Mouse (Mus musculus): ENCODE measurements around the gene Gcnt2. TPM values are rescaled to one million over a fixed set of nuclear protein-coding genes. Genes with fewer than 3 reads are reported as not detected.
A peak's percentile ranks its signal among the peaks of the same experiment; 100 is the strongest.

The Gcnt2 gene
- polyA plus RNA-seq, 1 experiment: 2.0 TPM

DNA sequence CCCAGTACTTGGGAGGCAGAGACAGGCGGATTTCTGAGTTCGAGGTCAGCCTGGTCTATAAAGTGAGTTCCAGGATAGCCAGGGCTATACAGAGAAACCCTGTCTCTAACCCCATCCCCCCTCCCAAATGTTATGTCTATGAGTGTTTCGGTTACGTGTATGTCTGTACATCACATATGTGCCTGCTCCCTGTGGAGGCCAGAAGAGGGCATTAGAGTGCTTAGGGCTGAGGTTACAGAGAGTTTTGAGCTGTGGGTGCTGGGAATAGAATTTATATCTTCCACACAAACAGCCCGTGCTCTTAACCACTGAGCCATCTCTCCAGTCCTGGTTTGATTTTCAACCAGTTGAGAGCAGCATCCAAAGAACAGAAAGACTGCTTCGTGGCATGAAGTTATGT is 50.5 kb downstream of the Gcnt2 start:
- 89% methylated on average over 6 of the region's 6 CpGs for WGBS
- DNase-seq (ENCODE audit: low read depth in 1 of 2, low spot score in 2 of 2): no peak
- H3K4me1 ChIP-seq (ENCODE audit: control insufficient read depth, insufficient read depth, insufficient read length): no peaks in the 10 kb centered on the region
- H3K27ac ChIP-seq (ENCODE audit: insufficient read depth, low read length): no peak overlapping the region
- no peaks in the 10 kb centered on the region for H3K27me3 ChIP-seq (ENCODE audit: control insufficient read depth, insufficient read depth, low read length)
- TF ChIP-seq CTCF (IDR thresholded peaks at IDR 0.05; ENCODE audit: extremely low read depth, insufficient read depth, insufficient read length, insufficient replicate concordance) (no peak), POLR2A (IDR thresholded peaks at IDR 0.05; ENCODE audit: low read depth, low read length) (no peak)
- no peak overlapping the region for H3K4me3 ChIP-seq (ENCODE audit: extremely low read depth, insufficient read depth, insufficient read length)
- H3K36me3 ChIP-seq (ENCODE audit: control insufficient read depth, insufficient read depth, low read length): no peaks in the 10 kb centered on the region

DNA sequence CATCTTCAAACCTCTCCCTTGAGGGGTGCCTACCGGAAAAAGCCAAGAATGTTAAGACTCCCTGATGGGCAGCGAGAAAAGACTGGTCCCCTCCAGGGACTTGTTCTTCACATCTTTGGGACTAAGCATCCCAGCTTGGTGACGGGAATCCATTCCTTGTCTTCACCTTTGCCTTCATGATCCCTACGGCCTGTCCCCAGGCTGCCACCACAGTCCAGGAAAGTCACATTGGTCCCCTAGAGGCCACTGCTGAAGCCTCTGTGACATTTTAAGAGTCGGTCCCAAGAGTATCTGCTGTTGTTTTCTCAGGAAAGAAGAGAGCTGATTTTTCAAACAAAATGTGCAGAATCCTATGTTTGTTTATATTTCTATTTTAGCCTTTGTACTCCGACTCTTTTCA is 52.4 kb downstream of the Gcnt2 start:
- TF ChIP-seq POLR2A (IDR thresholded peaks at IDR 0.05; ENCODE audit: low read depth, low read length) (no peak), CTCF (IDR thresholded peaks at IDR 0.05; ENCODE audit: extremely low read depth, insufficient read depth, insufficient read length, insufficient replicate concordance) (no peak)
- no peaks in the 10 kb centered on the region for H3K4me1 ChIP-seq (ENCODE audit: control insufficient read depth, insufficient read depth, insufficient read length)
- peaks cover 3% of the 10 kb centered on the region; the same call in 1 of the 2 replicates for H3K27me3 ChIP-seq (ENCODE audit: control insufficient read depth, insufficient read depth, low read length)
- no peak overlapping the region for H3K4me3 ChIP-seq (ENCODE audit: extremely low read depth, insufficient read depth, insufficient read length)
- no peak for DNase-seq (ENCODE audit: low read depth in 1 of 2, low spot score in 2 of 2)
- WGBS: 93% methylated on average over 6 of the region's 6 CpGs
- H3K27ac ChIP-seq (ENCODE audit: insufficient read depth, low read length): no peak overlapping the region
- no peaks in the 10 kb centered on the region for H3K36me3 ChIP-seq (ENCODE audit: control insufficient read depth, insufficient read depth, low read length)

- no peak for TF ChIP-seq POLR2A (IDR thresholded peaks at IDR 0.05; ENCODE audit: low read depth, low read length)
- no peak for TF ChIP-seq CTCF (IDR thresholded peaks at IDR 0.05; ENCODE audit: extremely low read depth, insufficient read depth, insufficient read length, insufficient replicate concordance)
- DNase-seq (ENCODE audit: low read depth in 1 of 2, low spot score in 2 of 2): no peak
- H3K27me3 ChIP-seq (ENCODE audit: control insufficient read depth, insufficient read depth, low read length): peaks cover 5% of the 10 kb centered on the region; the same call in 1 of the 2 replicates
- no peaks in the 10 kb centered on the region; the same call in 1 of the 2 replicates for H3K4me1 ChIP-seq (ENCODE audit: control insufficient read depth, insufficient read depth, insufficient read length)
- H3K36me3 ChIP-seq (ENCODE audit: control insufficient read depth, insufficient read depth, low read length): no peaks in the 10 kb centered on the region
- 85% methylated on average over 14 of the region's 14 CpGs for WGBS
- H3K27ac ChIP-seq (ENCODE audit: insufficient read depth, low read length): no peak overlapping the region
- H3K4me3 ChIP-seq (ENCODE audit: extremely low read depth, insufficient read depth, insufficient read length): no peak overlapping the region
Observed at GRCm38 (mm10) chr13:40913395-40914018, 54.0 kb downstream of the Gcnt2 start.

- Histone ChIP-seq H3K4me3 (ENCODE audit: extremely low read depth, insufficient read depth, insufficient read length) (no peak overlapping the region), H3K27me3 (ENCODE audit: control insufficient read depth, insufficient read depth, low read length) (peaks cover 5% of the 10 kb centered on the region; the same call in 1 of the 2 replicates), H3K4me1 (ENCODE audit: control insufficient read depth, insufficient read depth, insufficient read length) (no peaks in the 10 kb centered on the region; the same call in 1 of the 2 replicates), H3K27ac (ENCODE audit: insufficient read depth, low read length) (no peak overlapping the region), H3K36me3 (ENCODE audit: control insufficient read depth, insufficient read depth, low read length) (no peaks in the 10 kb centered on the region)
- 24% methylated on average over 4 of the region's 4 CpGs for WGBS
- TF ChIP-seq POLR2A (IDR thresholded peaks at IDR 0.05; ENCODE audit: low read depth, low read length): no peak
- TF ChIP-seq CTCF (IDR thresholded peaks at IDR 0.05; ENCODE audit: extremely low read depth, insufficient read depth, insufficient read length, insufficient replicate concordance): no peak
- DNase-seq (ENCODE audit: low read depth in 1 of 2, low spot score in 2 of 2): no peak
Observed at GRCm38 (mm10) chr13:40914053-40914585, 54.6 kb downstream of the Gcnt2 start.

GRCm38 (mm10) chr13:40916321-40917160 is 57.0 kb downstream of the Gcnt2 start:
- H3K36me3 ChIP-seq (ENCODE audit: control insufficient read depth, insufficient read depth, low read length): no peaks in the 10 kb centered on the region
- DNase-seq (ENCODE audit: low read depth in 1 of 2, low spot score in 2 of 2): no peak
- 27% methylated on average over 21 of the region's 21 CpGs for WGBS
- TF ChIP-seq POLR2A (IDR thresholded peaks at IDR 0.05; ENCODE audit: low read depth, low read length) (no peak), CTCF (IDR thresholded peaks at IDR 0.05; ENCODE audit: extremely low read depth, insufficient read depth, insufficient read length, insufficient replicate concordance) (no peak)
- H3K4me3 ChIP-seq (ENCODE audit: extremely low read depth, insufficient read depth, insufficient read length): no peak overlapping the region
- H3K27me3 ChIP-seq (ENCODE audit: control insufficient read depth, insufficient read depth, low read length): peaks cover 5% of the 10 kb centered on the region; the same call in 1 of the 2 replicates
- H3K4me1 ChIP-seq (ENCODE audit: control insufficient read depth, insufficient read depth, insufficient read length): no peaks in the 10 kb centered on the region; the same call in 1 of the 2 replicates
- H3K27ac ChIP-seq (ENCODE audit: insufficient read depth, low read length): no peak overlapping the region

- TF ChIP-seq POLR2A (IDR thresholded peaks at IDR 0.05; ENCODE audit: low read depth, low read length): no peak
- no peak for TF ChIP-seq CTCF (IDR thresholded peaks at IDR 0.05; ENCODE audit: extremely low read depth, insufficient read depth, insufficient read length, insufficient replicate concordance)
- H3K27me3 ChIP-seq (ENCODE audit: control insufficient read depth, insufficient read depth, low read length): peaks cover 5% of the 10 kb centered on the region; the same call in 1 of the 2 replicates
- H3K27ac ChIP-seq (ENCODE audit: insufficient read depth, low read length): no peak overlapping the region
- peak overlapping the region; percentile 51 for H3K4me3 ChIP-seq (ENCODE audit: extremely low read depth, insufficient read depth, insufficient read length)
- H3K36me3 ChIP-seq (ENCODE audit: control insufficient read depth, insufficient read depth, low read length): no peaks in the 10 kb centered on the region
- DNase-seq (ENCODE audit: low read depth in 1 of 2, low spot score in 2 of 2): peak in 1 of 2 experiments; percentile 9
- no peaks in the 10 kb centered on the region; the same call in 1 of the 2 replicates for H3K4me1 ChIP-seq (ENCODE audit: control insufficient read depth, insufficient read depth, insufficient read length)
- WGBS: under 1% methylated on average over 38 of the region's 38 CpGs
Observed at GRCm38 (mm10) chr13:40917161-40918091, 57.9 kb downstream of the Gcnt2 start.

Measured in spleen, adult 2 months (tissue).